Mouse (Mus musculus) lung, postnatal 0 days (tissue): ENCODE measurements around the gene Hoxc5. TPM values are rescaled to one million over a fixed set of nuclear protein-coding genes. Genes with fewer than 3 reads are reported as not detected.
A peak's percentile ranks its signal among the peaks of the same experiment; 100 is the strongest.

ENCODE experiments used
- ATAC-seq: fragments of 200-750 bp; cut with Nextera tagmentation; 2 replicates; pipeline ENCODE4 v1.8.0; 2017; ENCODE audit warnings: moderate library complexity
- DNase-seq: peaks from one replicate; pipeline ENCODE4 v3.0.0-alpha.2; 2016; ENCODE audit warnings: low spot score
- H3K27ac ChIP-seq: fragments of 300-500 bp; sonication (generic); 2 replicates; pipeline ENCODE4 v1.5.1; 2014; ENCODE audit warnings: antibody characterized with exemption, mild to moderate bottlenecking, low read length, mixed read lengths
- H3K27me3 ChIP-seq: fragments of 300-500 bp; sonication (generic); replicated peaks from 2 replicates; pipeline ENCODE4 v1.6.1; 2014; ENCODE audit warnings: low read length, mixed read lengths; ENCODE audit not compliant: insufficient read depth
- H3K36me3 ChIP-seq: fragments of 300-500 bp; sonication (generic); 2 replicates; pipeline ENCODE4 v1.6.1; 2014; ENCODE audit warnings: low read length, mixed read lengths; ENCODE audit not compliant: insufficient read depth
- H3K4me1 ChIP-seq: fragments of 300-500 bp; sonication (generic); 2 replicates; pipeline ENCODE4 v1.6.1; 2014; ENCODE audit warnings: antibody characterized with exemption, low read depth, low read length, mixed read lengths; ENCODE audit not compliant: insufficient read depth
- H3K4me2 ChIP-seq: fragments of 300-500 bp; sonication (generic); replicated peaks from 2 replicates; pipeline ENCODE4 v1.6.1; 2014; ENCODE audit warnings: low read depth, mild to moderate bottlenecking, low read length, moderate library complexity, mixed read lengths
- H3K4me3 ChIP-seq: fragments of 300-500 bp; sonication (generic); 2 replicates; pipeline ENCODE4 v1.5.1; 2014; ENCODE audit warnings: low read depth, low read length
- H3K9ac ChIP-seq: fragments of 300-500 bp; sonication (generic); replicated peaks from 2 replicates; pipeline ENCODE4 v1.6.1; 2014; ENCODE audit warnings: low read depth, mild to moderate bottlenecking
- H3K9me3 ChIP-seq: fragments of 300-500 bp; sonication (generic); 2 replicates; pipeline ENCODE4 v1.6.1; 2016; ENCODE audit warnings: low read length, mixed read lengths
- CTCF ChIP-seq: IDR thresholded peaks from 2 replicates; pipeline ENCODE4 v1.5.1; 2016; ENCODE audit warnings: antibody characterized with exemption, mild to moderate bottlenecking
- EP300 ChIP-seq: IDR thresholded peaks from 2 replicates; pipeline ENCODE4 v1.6.1; 2016; ENCODE audit warnings: antibody characterized with exemption, mild to moderate bottlenecking, control low read depth
- WGBS: fragments of 180-500 bp; shearing (Covaris S2); extraction: QIAGEN DNeasy Blood & Tissue Kit; methylation state at CpG from one replicate; pipeline ENCODE4 v1.1.7; 2014; 5-methylcytosine and 5-hydroxymethylcytosine counted together
- microRNA counts: library from miRNA; unstranded; fragments of <30 nt; microRNA quantifications from one replicate; lab custom pipeline; 2015
- microRNA-seq: library from miRNA; unstranded; fragments of <30 nt; microRNA quantifications from one replicate; pipeline ENCODE4, GENCODE M21; 2016
- polyA plus RNA-seq: library from polyadenylated mRNA; unstranded; fragments of >200 nt; fragmentation: Nextera tagmentation; extraction: Ambion mirVana; gene quantifications from 2 replicates; pipeline ENCODE4 v1.2.1, GENCODE M21; 2015

Hoxc5 gene
- polyA plus RNA-seq, 1 experiment from 2014 or later = not detected

GRCm38 (mm10) chr15:103060341-103061130 lies 93.3 kb downstream of the Hoxc5 start:
- H3K9ac ChIP-seq = no peak overlapping the region
- H3K4me3 ChIP-seq = peak overlapping the region; percentile 0; the same call in 1 of the 2 replicates
- no peaks in the 10 kb centered on the region for H3K4me1 ChIP-seq
- WGBS = 12% methylated on average over 36 of the region's 36 CpGs
- H3K9me3 ChIP-seq = no peaks in the 10 kb centered on the region
- no peaks in the 10 kb centered on the region for H3K36me3 ChIP-seq
- ATAC-seq = no peak
- H3K27ac ChIP-seq = no peak overlapping the region
- no peak for DNase-seq
- H3K27me3 ChIP-seq = peaks cover 46% of the 10 kb centered on the region
- peak overlapping the region; percentile 8; the same call in 1 of the 2 replicates for H3K4me2 ChIP-seq
- no peak for TF ChIP-seq EP300
- no peak for TF ChIP-seq CTCF

GRCm38 (mm10) chr15:103061131-103061825 lies 94.0 kb downstream of the Hoxc5 start:
- H3K27me3 ChIP-seq = peaks cover 43% of the 10 kb centered on the region
- no peak overlapping the region for H3K9ac ChIP-seq
- H3K36me3 ChIP-seq = no peaks in the 10 kb centered on the region
- H3K4me2 ChIP-seq = peak overlapping the region; percentile 8
- ATAC-seq (no peak), DNase-seq (no peak)
- H3K27ac ChIP-seq = no peak overlapping the region
- TF ChIP-seq CTCF (no peak), EP300 (no peak)
- H3K9me3 ChIP-seq = no peaks in the 10 kb centered on the region
- H3K4me1 ChIP-seq = no peaks in the 10 kb centered on the region
- WGBS = 2% methylated on average over 30 of the region's 30 CpGs
- H3K4me3 ChIP-seq = peak overlapping the region; percentile 0; the same call in 1 of the 2 replicates

GRCm38 (mm10) chr15:103061988-103062387 lies 94.7 kb downstream of the Hoxc5 start:
- ATAC-seq = no peak
- H3K9me3 ChIP-seq = no peaks in the 10 kb centered on the region
- 20% methylated on average over 2 of the region's 2 CpGs for WGBS
- H3K27ac ChIP-seq = no peak overlapping the region
- H3K4me3 ChIP-seq = no peak overlapping the region
- TF ChIP-seq EP300 (no peak), CTCF (no peak)
- H3K36me3 ChIP-seq = no peaks in the 10 kb centered on the region
- H3K27me3 ChIP-seq = peaks cover 36% of the 10 kb centered on the region
- no peak overlapping the region for H3K4me2 ChIP-seq
- no peak for DNase-seq
- H3K9ac ChIP-seq = no peak overlapping the region
- no peaks in the 10 kb centered on the region for H3K4me1 ChIP-seq

- H3K9ac ChIP-seq = no peak overlapping the region
- no peak overlapping the region for H3K4me3 ChIP-seq
- no peaks in the 10 kb centered on the region for H3K36me3 ChIP-seq
- no peaks in the 10 kb centered on the region for H3K4me1 ChIP-seq
- TF ChIP-seq EP300 = no peak
- no peak for TF ChIP-seq CTCF
- H3K9me3 ChIP-seq = no peaks in the 10 kb centered on the region
- no peak overlapping the region for H3K27ac ChIP-seq
- DNase-seq = no peak
- no peak overlapping the region for H3K4me2 ChIP-seq
- peaks cover 35% of the 10 kb centered on the region for H3K27me3 ChIP-seq
- ATAC-seq = no peak
- 18% methylated on average over 7 of the region's 7 CpGs for WGBS
Observed at GRCm38 (mm10) chr15:103065642-103066041, 98.4 kb downstream of the Hoxc5 start.

MicroRNAs encoded within 50 kb of the gene (microRNA counts, 519-probe panel; counts per million panel counts)
- microRNA mmu-miR-615-3p (lab: Ali Mortazavi, UCI) (not detected), microRNA mmu-miR-615-5p (lab: Ali Mortazavi, UCI) (not detected)

Small RNA genes lying within 50 kb of the gene (microRNA-seq; reads per million reads assigned to microRNA genes)
- gene Mir196a-2 (10.5 reads per million, percentile 23 among the genes with 10 or more reads in this experiment), gene Mir615 (7.6 reads per million, percentile 19 among the genes with 10 or more reads in this experiment)

Other genes starting within 250 kb of the Hoxc5 start
- 92.3 and 99.4 TPM in 2 replicates for gene Calcoco1, start 245.3 kb upstream of the Hoxc5 start, polyA plus RNA-seq
- gene Hoxc13, start 46.3 kb upstream of the Hoxc5 start, polyA plus RNA-seq = not detected in 2 replicates
- gene Hoxc12, start 30.7 kb upstream of the Hoxc5 start, polyA plus RNA-seq = not detected in 2 replicates
- not detected in 2 replicates for gene Hoxc11, start 13.0 kb upstream of the Hoxc5 start, polyA plus RNA-seq
- not detected in 2 replicates for gene Hoxc10, start 647 bp upstream of the Hoxc5 start, polyA plus RNA-seq
- gene Hoxc9, start 9.0 kb downstream of the Hoxc5 start, polyA plus RNA-seq = not detected in 2 replicates
- not detected in 2 replicates for gene Hoxc8, start 23.2 kb downstream of the Hoxc5 start, polyA plus RNA-seq
- not detected in 2 replicates for gene Hoxc6, start 30.8 kb downstream of the Hoxc5 start, polyA plus RNA-seq
- 0.21 and 0.23 TPM in 2 replicates for gene Hoxc4, start 51.5 kb downstream of the Hoxc5 start, polyA plus RNA-seq
- gene Smug1, start 199.6 kb downstream of the Hoxc5 start, polyA plus RNA-seq = 10.5 and 12.2 TPM in 2 replicates